Mouse (Mus musculus) olfactory bulb, adult 2 months (tissue): ENCODE data around the gene Pnkp.

ENCODE experiments used
- CTCF ChIP-seq: fragments of 200-500 bp; IDR thresholded peaks from 2 replicates; pipeline ENCODE4 v1.5.1; 2012; ENCODE audit warnings: low read depth, mild to moderate bottlenecking, low read length, moderate library complexity; ENCODE audit not compliant: insufficient read depth
- POLR2A ChIP-seq: fragments of 200-500 bp; IDR thresholded peaks from 2 replicates; pipeline ENCODE4 v1.6.1; 2012; ENCODE audit warnings: mild to moderate bottlenecking, low read depth, low read length, moderate library complexity; ENCODE audit not compliant: insufficient read depth

GRCm38 (mm10) chr7:44867010-44867702, 10.2 kb downstream of the Pnkp start:
- TF ChIP-seq CTCF: no peak
- TF ChIP-seq POLR2A: no peak
